Mouse (Mus musculus): ENCODE results near the gene Gm11549. TPM values are rescaled to one million over a fixed set of nuclear protein-coding genes. Genes with fewer than 3 reads are reported as not detected.

Gm11549 gene
- polyA plus RNA-seq (2015; fragmentation: Nextera tagmentation; extraction: Ambion mirVana): 1.9 and 2.2 TPM in 2 replicates

- Histone ChIP-seq H3K27ac (replicated peaks) (no peak within 1 kb of the TSS), H3K9ac (peak within 1 kb of the TSS; percentile 71), H3K9me3 (no peaks in the 10 kb centered on the region), H3K4me1 (replicated peaks) (peaks cover 12% of the 10 kb centered on the region), H3K4me2 (peak within 1 kb of the TSS; percentile 97), H3K27me3 (peaks cover 42% of the 10 kb centered on the region), H3K4me3 (peak within 1 kb of the TSS; percentile 56), H3K36me3 (no peaks in the 10 kb centered on the region)
- peak; percentile 89 for ATAC-seq (ENCODE audit: low read depth)
- under 1% methylated on average over 51 of the region's 51 CpGs for WGBS
Measured at GRCm38 (mm10) chr3:36521073-36522060, at the start of gene Gm11549. TSS of gene Gm11549 (minus strand) at chr3:36521813.

- Histone ChIP-seq H3K4me2 (peak overlapping the region; percentile 100), H3K9me3 (no peaks in the 10 kb centered on the region), H3K4me1 (replicated peaks) (peaks cover 26% of the 10 kb centered on the region), H3K9ac (no peak overlapping the region), H3K27me3 (no peaks in the 10 kb centered on the region), H3K27ac (replicated peaks) (no peak overlapping the region), H3K4me3 (peak overlapping the region; percentile 69; the same call in 1 of the 2 replicates), H3K36me3 (peaks cover 37% of the 10 kb centered on the region)
- no peak for ATAC-seq (ENCODE audit: low read depth)
- WGBS: 91% methylated on average over 5 of the region's 5 CpGs
Measured at GRCm38 (mm10) chr3:36569836-36570235, 48.2 kb upstream of the Gm11549 start.

DNA sequence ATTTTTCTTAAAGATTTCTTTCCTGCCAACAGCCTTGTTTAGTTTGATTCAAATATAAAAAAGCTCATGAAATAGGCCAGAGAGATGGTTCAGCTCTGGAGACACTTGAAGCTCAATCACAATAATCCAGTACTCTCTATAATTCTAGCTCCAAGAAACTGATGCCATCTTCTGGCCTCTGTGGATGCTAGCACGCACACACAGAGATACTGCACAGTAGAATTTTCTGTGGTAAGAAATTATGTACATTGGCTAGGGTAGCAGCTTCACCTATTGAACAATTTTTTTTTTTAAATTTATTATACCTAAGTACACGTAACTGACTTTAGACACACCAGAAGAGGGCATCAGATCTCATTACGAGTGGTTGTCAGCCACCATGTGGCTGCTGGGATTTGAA is 42.1 kb upstream of the Gm11549 start:
- H3K9me3 ChIP-seq: no peaks in the 10 kb centered on the region
- no peak overlapping the region for H3K9ac ChIP-seq
- no peaks in the 10 kb centered on the region for H3K27me3 ChIP-seq
- ATAC-seq (ENCODE audit: low read depth): no peak
- H3K36me3 ChIP-seq: peaks cover 91% of the 10 kb centered on the region
- H3K27ac ChIP-seq (replicated peaks): no peak overlapping the region
- no peaks in the 10 kb centered on the region for H3K4me1 ChIP-seq (replicated peaks)
- H3K4me2 ChIP-seq: no peak overlapping the region
- H3K4me3 ChIP-seq: no peak overlapping the region
- 98% methylated on average over 3 of the region's 3 CpGs for WGBS

DNA sequence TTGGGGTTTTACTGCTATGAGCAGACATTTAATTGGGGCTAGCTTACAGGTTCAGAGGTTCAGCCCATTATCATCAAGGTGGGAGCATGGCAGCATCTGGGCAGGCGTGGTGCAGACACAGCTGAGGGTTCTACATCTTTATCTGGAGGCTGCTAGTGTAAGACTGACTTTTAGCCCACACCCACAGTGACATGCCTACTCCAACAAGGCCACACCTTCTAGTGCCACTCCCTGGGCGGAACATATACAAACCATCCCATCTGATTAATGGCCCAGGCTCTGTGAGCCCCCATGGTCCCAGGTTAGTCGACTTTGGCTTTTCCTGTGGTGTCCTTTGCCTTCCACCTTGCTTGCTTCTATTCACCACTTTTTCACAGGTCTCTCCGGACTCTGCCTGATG is 38.0 kb upstream of the Gm11549 start:
- H3K27ac ChIP-seq (replicated peaks): no peak overlapping the region
- no peak overlapping the region for H3K9ac ChIP-seq
- no peak overlapping the region for H3K4me2 ChIP-seq
- 90% methylated on average over 4 of the region's 4 CpGs for WGBS
- no peak for ATAC-seq (ENCODE audit: low read depth)
- H3K4me1 ChIP-seq (replicated peaks): no peaks in the 10 kb centered on the region
- no peaks in the 10 kb centered on the region for H3K27me3 ChIP-seq
- H3K9me3 ChIP-seq: no peaks in the 10 kb centered on the region
- H3K36me3 ChIP-seq: peaks cover 94% of the 10 kb centered on the region
- H3K4me3 ChIP-seq: no peak overlapping the region

DNA sequence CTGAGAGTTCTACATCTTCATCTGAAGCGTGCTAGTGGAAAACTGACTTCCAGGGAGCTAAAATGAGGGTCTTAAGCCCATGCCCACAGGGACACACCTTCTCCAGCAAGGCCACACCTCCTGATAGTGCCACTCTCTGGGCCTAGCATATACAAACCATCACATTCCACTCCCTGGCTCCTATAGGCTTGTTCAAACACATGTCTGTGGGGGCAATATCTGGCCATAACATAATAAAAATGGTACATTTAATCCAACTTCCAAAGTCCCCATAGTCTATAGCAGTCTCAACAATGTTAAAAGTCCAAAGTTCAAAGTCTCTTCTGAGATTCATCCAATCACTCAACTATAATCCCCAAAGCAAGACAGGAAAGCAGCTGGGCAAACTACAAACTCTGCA is 36.0 kb upstream of the Gm11549 start:
- no peaks in the 10 kb centered on the region for H3K27me3 ChIP-seq
- H3K27ac ChIP-seq (replicated peaks): no peak overlapping the region
- ATAC-seq (ENCODE audit: low read depth): no peak
- no peak overlapping the region for H3K4me2 ChIP-seq
- 91% methylated on average over 1 of the region's 1 CpGs for WGBS
- no peaks in the 10 kb centered on the region for H3K9me3 ChIP-seq
- no peak overlapping the region for H3K4me3 ChIP-seq
- no peak overlapping the region for H3K9ac ChIP-seq
- H3K4me1 ChIP-seq (replicated peaks): peaks cover 11% of the 10 kb centered on the region
- peaks cover 83% of the 10 kb centered on the region for H3K36me3 ChIP-seq

DNA sequence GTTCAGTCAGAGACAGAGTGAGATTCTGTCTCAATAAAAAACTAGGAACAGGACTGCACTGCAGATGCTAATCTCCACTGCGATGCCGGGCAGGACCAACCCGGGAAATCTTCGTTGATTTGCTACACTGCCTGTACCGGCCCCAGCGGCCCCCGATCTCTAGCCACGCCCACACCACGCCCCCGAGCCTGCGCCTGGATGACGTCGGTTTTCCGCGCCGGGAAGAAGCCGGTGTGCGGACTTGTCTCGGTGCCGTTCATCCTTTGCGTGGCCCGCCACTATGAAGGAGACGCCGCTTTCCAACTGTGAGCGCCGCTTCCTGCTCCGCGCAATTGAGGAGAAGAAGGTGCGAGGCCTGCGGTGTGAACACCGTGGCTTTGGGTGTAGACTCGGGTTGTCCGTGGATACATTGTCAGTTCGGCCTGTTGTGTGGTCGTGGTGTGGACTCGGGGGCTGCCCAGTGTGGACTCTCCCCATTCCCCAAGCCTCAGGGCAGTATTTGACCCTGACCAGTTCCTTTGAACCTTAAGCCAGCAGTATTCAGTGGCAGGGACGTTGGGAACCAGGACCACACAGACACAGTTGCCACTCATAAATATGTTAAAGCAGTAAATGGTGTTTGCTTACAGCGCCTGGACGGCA is 30.9 kb upstream of the Gm11549 start, which contains the start of gene Exosc9:
TSS of gene Exosc9 (plus strand) at position 201 of the 642 bp plus-strand sequence.
- peak; percentile 98 for ATAC-seq (ENCODE audit: low read depth)
- Histone ChIP-seq H3K27ac (replicated peaks) (peak within 1 kb of the TSS; percentile 80), H3K9me3 (no peaks in the 10 kb centered on the region), H3K36me3 (peaks cover 36% of the 10 kb centered on the region), H3K27me3 (no peaks in the 10 kb centered on the region), H3K4me2 (peak within 1 kb of the TSS; percentile 85), H3K9ac (peak within 1 kb of the TSS; percentile 80), H3K4me3 (peak within 1 kb of the TSS; percentile 64), H3K4me1 (replicated peaks) (peaks cover 23% of the 10 kb centered on the region)
- WGBS: under 1% methylated on average over 39 of the region's 39 CpGs

GRCm38 (mm10) chr3:36551851-36552384 is 30.3 kb upstream of the Gm11549 start:
- Histone ChIP-seq H3K9ac (peak overlapping the region; percentile 80), H3K4me3 (peak overlapping the region; percentile 64), H3K27me3 (no peaks in the 10 kb centered on the region), H3K9me3 (no peaks in the 10 kb centered on the region), H3K4me2 (peak overlapping the region; percentile 85), H3K4me1 (replicated peaks) (peaks cover 23% of the 10 kb centered on the region), H3K36me3 (peaks cover 30% of the 10 kb centered on the region), H3K27ac (replicated peaks) (peak overlapping the region; percentile 80)
- peak; percentile 65 for ATAC-seq (ENCODE audit: low read depth)
- WGBS: 16% methylated on average over 12 of the region's 12 CpGs

DNA sequence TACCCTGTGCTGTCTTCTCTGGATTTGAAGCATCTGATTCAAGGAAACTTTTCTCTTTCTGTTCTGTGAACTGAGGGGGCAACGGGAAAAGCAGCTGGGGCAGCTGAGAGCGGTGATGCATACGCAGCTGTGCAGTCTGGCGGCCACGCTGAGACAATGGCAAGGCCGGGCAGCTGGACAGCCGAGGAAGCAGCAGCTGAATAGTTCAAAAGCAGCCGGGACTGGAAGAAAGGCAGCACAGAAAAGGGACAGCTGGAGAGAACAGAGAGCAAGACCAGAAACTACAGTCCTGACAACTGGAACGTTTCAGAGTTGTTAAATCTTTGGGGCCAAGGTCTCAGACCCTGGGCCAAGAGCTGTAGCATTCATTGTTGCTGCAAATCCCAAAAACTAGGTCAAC is 29.7 kb upstream of the Gm11549 start:
- ATAC-seq (ENCODE audit: low read depth): peak; percentile 28
- peak overlapping the region; percentile 80 for H3K27ac ChIP-seq (replicated peaks)
- no peaks in the 10 kb centered on the region for H3K9me3 ChIP-seq
- whole genome bisulfite sequencing: 6% methylated on average over 9 of the region's 9 CpGs
- H3K36me3 ChIP-seq: peaks cover 24% of the 10 kb centered on the region
- H3K9ac ChIP-seq: peak overlapping the region; percentile 80
- peak overlapping the region; percentile 85 for H3K4me2 ChIP-seq
- H3K27me3 ChIP-seq: no peaks in the 10 kb centered on the region
- peaks cover 23% of the 10 kb centered on the region for H3K4me1 ChIP-seq (replicated peaks)
- peak overlapping the region; percentile 64 for H3K4me3 ChIP-seq

DNA sequence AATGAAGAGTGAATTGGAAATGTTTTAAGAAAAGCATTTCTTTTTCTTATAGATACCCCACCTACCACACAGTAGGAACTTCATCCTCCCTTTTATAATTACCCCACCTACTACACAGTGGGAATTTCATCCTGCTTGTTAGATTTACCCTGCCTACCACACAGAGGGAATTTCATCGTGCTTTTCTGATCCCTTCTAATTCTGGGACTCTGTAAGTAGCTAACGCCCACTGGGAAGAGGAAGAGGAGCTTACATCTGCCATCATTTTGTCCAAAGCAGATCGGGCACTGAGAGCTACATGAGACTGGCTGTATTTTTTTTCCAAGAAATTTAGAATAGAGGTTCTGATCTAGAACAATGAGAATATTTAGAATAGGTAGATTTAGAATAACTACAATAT is 23.3 kb upstream of the Gm11549 start:
- Histone ChIP-seq H3K4me1 (replicated peaks) (no peaks in the 10 kb centered on the region), H3K4me2 (no peak overlapping the region), H3K27ac (replicated peaks) (no peak overlapping the region), H3K36me3 (no peaks in the 10 kb centered on the region), H3K9me3 (no peaks in the 10 kb centered on the region), H3K9ac (no peak overlapping the region), H3K27me3 (no peaks in the 10 kb centered on the region), H3K4me3 (no peak overlapping the region)
- ATAC-seq (ENCODE audit: low read depth): no peak
- WGBS: 83% methylated on average over 3 of the region's 3 CpGs

GRCm38 (mm10) chr3:36541399-36541798 is 19.8 kb upstream of the Gm11549 start:
- 90% methylated on average over 2 of the region's 2 CpGs for WGBS
- no peak for ATAC-seq (ENCODE audit: low read depth)

DNA sequence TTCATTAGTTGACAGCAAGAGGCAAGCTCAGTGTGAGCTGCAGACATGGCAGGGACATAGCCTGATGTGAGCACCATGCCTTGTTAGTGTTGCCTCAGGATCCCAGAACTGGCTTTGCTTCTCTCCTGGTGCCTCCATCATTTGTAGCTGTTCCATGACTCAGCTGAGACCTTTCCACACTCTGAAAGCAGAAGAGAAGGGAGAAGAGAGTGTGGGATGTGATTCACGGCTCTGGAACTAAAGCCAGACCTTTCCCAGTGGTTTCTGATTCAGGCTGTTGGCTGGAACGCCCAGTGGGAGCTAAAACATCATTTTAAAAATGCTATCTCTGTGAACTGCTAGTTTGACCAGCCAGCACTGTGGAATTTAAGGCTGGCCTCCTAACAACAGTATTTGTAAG is 19.1 kb upstream of the Gm11549 start:
- Histone ChIP-seq H3K27me3 (no peaks in the 10 kb centered on the region), H3K36me3 (no peaks in the 10 kb centered on the region), H3K4me2 (no peak overlapping the region), H3K4me3 (no peak overlapping the region), H3K9me3 (no peaks in the 10 kb centered on the region), H3K27ac (replicated peaks) (no peak overlapping the region), H3K9ac (no peak overlapping the region), H3K4me1 (replicated peaks) (no peaks in the 10 kb centered on the region)
- ATAC-seq (ENCODE audit: low read depth): no peak
- 71% methylated on average over 2 of the region's 2 CpGs for WGBS

More at GRCm38 (mm10) chr3:36541399-36541798, 19.8 kb upstream of the Gm11549 start:
- Histone ChIP-seq H3K36me3 (no peaks in the 10 kb centered on the region), H3K27me3 (no peaks in the 10 kb centered on the region), H3K4me1 (replicated peaks) (no peaks in the 10 kb centered on the region), H3K9me3 (no peaks in the 10 kb centered on the region), H3K27ac (replicated peaks) (no peak overlapping the region), H3K9ac (no peak overlapping the region), H3K4me3 (no peak overlapping the region), H3K4me2 (no peak overlapping the region)

Data from neural tube, embryonic 13.5 days (tissue).